Mouse (Mus musculus): Measurements from ENCODE around the gene Pex11b. TPM values are rescaled to one million over a fixed set of nuclear protein-coding genes. Genes with fewer than 3 reads are reported as not detected.
"Not testable (repeated sequence)": the region's sequence is repeated elsewhere in the genome, so short reads cannot be mapped to it uniquely, and the experiment has no call there.

Pex11b gene
- total RNA-seq (2021) (10 to 100 TPM; 42.3 to 48.4 TPM), polyA plus RNA-seq (2012; rRNA removed) (31.8 and 32.6 TPM in 2 replicates)
- long read RNA-seq, transcript Pex11b-206 (4 exons, 1,017 nt), result minor isoform, 6 of 63 reads
- long read RNA-seq, transcript Pex11b-202 (4 exons, 2,424 nt), result major isoform, 45 of 63 reads
- long read RNA-seq, partial matches to known transcripts, result 6 of 63 reads
- long read RNA-seq, other reads (novel, unspliced or antisense), result 3 of 63 reads

- peak; percentile 97 for DNase-seq
Measured at GRCm38 (mm10) chr3:96634928-96635879, at the start of gene Pex11b, which contains the start of gene Gm42957. Gene Pex11b, plus strand, starts transcription at chr3:96635376. Gene Gm42957, plus strand, starts transcription at chr3:96635474.

GRCm38 (mm10) chr3:96590657-96591056 is 44.5 kb upstream of the Pex11b start:
- DNase-seq, result no peak

- no peak for DNase-seq
Measured at GRCm38 (mm10) chr3:96593374-96593773, 41.8 kb upstream of the Pex11b start.

- peak; percentile 97 for DNase-seq
Measured at GRCm38 (mm10) chr3:96593790-96594560, 41.2 kb upstream of the Pex11b start, which contains the start of gene Polr3gl. Gene Polr3gl, minus strand, starts transcription at chr3:96594181.

- no peak for DNase-seq
Measured at GRCm38 (mm10) chr3:96594851-96595250, 40.3 kb upstream of the Pex11b start.

- no peak for DNase-seq
Measured at GRCm38 (mm10) chr3:96595661-96596060, 39.5 kb upstream of the Pex11b start.

- peak; percentile 74 for DNase-seq
Measured at GRCm38 (mm10) chr3:96596228-96596707, 38.9 kb upstream of the Pex11b start, which contains the start of gene Ankrd34a. Gene Ankrd34a, plus strand, starts transcription at chr3:96596636.

GRCm38 (mm10) chr3:96596855-96597254 is 38.3 kb upstream of the Pex11b start:
- no peak for DNase-seq

GRCm38 (mm10) chr3:96597435-96597891 is 37.7 kb upstream of the Pex11b start:
- peak; percentile 62 for DNase-seq

GRCm38 (mm10) chr3:96598156-96599068 is 36.8 kb upstream of the Pex11b start:
- peak; percentile 89 for DNase-seq

GRCm38 (mm10) chr3:96599069-96599393 is 36.1 kb upstream of the Pex11b start:
- no peak for DNase-seq

- no peak for DNase-seq
Measured at GRCm38 (mm10) chr3:96599411-96599810, 35.8 kb upstream of the Pex11b start.

GRCm38 (mm10) chr3:96600639-96601250 is 34.4 kb upstream of the Pex11b start, which contains the start of gene Lix1l:
Gene Lix1l, plus strand, starts transcription at chr3:96601149.
- peak; percentile 98 for DNase-seq

- peak; percentile 88 for DNase-seq
Measured at GRCm38 (mm10) chr3:96601251-96601787, 33.9 kb upstream of the Pex11b start.

GRCm38 (mm10) chr3:96601941-96602703 is 33.1 kb upstream of the Pex11b start:
- DNase-seq, result peak; percentile 74

- DNase-seq, result no peak
Measured at GRCm38 (mm10) chr3:96602704-96603084, 32.5 kb upstream of the Pex11b start.

GRCm38 (mm10) chr3:96603311-96603710 is 31.9 kb upstream of the Pex11b start:
- DNase-seq, result peak; percentile 48

- DNase-seq, result not testable (repeated sequence)
Measured at GRCm38 (mm10) chr3:96606007-96606406, 29.2 kb upstream of the Pex11b start.

GRCm38 (mm10) chr3:96606618-96607017 is 28.6 kb upstream of the Pex11b start:
- no peak for DNase-seq

Measured in adrenal gland, adult 2 months (tissue).